Mouse (Mus musculus): ENCODE results near the gene Lix1l.

DNA sequence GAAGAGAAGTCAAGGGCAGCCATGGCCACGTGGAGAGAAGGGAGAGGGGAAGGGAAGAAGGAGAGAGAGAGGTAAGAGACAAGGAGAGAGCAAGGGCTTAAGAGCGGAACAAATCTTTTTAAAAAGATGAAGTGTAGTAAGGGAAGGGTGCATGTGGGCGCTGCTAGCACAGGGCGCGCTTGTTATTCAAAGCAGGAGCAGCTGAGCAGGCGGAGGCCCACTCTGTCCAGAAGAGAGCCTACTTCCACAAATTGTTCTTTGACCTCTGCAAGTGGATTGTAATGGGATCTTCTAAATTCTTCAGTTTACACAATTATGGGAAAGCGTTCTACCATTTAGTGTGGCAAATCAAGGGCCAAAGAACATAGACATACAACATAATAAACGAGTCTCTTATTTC is 32.3 kb upstream of the Lix1l start:
- TF ChIP-seq POLR2A (IDR thresholded peaks at IDR 0.05; ENCODE audit: borderline replicate concordance, extremely low read depth, insufficient read depth, insufficient read length, poor library complexity, severe bottlenecking) (no peak), CTCF (IDR thresholded peaks at IDR 0.05; ENCODE audit: borderline replicate concordance, extremely low read depth, insufficient read depth, insufficient read length) (no peak)
